Mouse (Mus musculus): ENCODE data around the gene Olfr571.

DNA sequence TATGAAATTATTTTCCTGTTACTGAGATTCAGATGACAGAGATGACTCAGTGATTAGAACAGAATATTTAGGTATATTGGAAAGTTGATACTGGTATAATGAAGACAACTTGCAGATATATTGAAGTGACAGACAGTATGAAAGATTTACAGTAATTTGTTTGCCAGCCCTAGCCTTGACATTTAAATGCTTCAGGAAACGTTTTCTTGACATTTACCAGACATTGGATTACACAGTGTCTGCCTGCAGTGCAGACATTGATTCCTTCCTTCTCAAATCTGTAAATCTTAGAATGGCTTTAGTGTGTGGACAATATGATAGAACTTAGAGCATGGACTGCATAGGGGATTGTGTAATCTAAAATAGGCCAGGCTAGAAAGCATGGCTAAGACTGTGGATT is 2.1 kb downstream of the Olfr571 start:
- TF ChIP-seq CTCF (IDR thresholded peaks at IDR 0.05; ENCODE audit: low read depth, low read length) (no peak), GATA1 (IDR thresholded peaks at IDR 0.05; ENCODE audit: borderline replicate concordance, low read length) (no peak), POLR2AphosphoS5 (IDR thresholded peaks at IDR 0.05; ENCODE audit: insufficient replicate concordance, low read depth, low read length) (no peak), GATA2 (IDR thresholded peaks at IDR 0.05; ENCODE audit: borderline replicate concordance, low read depth, low read length) (no peak), TAL1 (conservative IDR thresholded peaks at IDR 0.05; ENCODE audit: low read depth, low read length) (no peak)
